Mouse (Mus musculus): Measurements from ENCODE around the gene Gm340.
A peak's percentile ranks its signal among the peaks of the same experiment; 100 is the strongest.

The Gm340 gene

DNA sequence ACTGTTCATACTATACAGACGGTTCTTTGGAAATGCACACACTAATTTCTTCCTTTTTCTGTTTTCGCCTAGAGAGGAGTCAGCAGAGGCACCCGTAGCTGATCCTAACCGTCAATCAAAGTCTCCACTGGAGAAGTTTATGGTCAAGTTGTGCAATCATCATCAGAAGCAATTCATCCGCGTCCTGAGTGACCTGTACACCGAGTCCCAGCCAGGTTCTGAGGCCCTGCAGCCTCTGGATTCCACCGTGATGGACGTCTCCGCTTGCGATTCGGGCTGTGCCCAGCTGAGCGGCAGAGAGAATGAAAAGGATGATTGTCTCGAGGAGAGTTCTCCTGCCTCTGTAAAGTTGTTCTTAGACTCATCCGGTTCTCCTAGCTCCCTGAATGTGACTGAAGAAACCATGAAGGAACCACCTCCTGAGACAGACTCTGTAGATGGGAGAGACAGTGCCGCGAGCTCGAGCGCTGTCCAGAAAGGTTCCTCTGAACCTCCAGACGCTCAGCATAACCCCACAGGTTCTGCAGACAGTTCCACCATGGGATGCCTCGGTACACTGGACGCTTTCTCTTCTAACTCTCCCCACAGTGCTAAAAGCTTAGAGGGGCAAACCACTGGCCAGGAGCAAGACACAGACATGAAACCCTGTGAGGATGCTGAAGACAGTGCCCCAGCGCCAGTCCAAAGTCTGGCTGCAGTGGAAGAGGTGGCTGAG, at the start of gene Gm340:
Gene Gm340, plus strand, starts transcription at position 665 of the 715 bp plus-strand sequence.
- DNase-seq (ENCODE audit: extremely low read depth, insufficient read length, low spot score) = no peak

DNA sequence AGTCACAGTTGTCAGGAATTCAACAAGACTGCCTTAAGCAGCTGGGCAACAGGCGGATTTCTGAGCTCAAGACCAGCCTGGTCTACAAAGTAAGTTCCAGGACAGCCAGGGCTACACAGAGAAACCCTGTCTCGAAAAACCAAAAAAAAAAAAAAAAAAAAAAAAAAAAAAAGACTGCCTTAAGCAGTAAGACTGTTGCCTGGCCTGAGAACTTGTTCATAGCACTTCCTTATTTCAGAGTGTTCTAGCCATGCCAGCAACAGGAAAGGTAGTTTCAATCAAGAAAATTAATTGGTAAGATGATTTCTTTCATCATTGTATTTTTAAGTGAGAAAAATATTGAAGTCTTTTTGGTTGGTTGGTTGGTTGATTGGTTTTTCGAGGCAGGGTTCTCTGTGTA, 48.1 kb upstream of the Gm340 start:
- DNase-seq (ENCODE audit: extremely low read depth, insufficient read length, low spot score) = no peak

DNA sequence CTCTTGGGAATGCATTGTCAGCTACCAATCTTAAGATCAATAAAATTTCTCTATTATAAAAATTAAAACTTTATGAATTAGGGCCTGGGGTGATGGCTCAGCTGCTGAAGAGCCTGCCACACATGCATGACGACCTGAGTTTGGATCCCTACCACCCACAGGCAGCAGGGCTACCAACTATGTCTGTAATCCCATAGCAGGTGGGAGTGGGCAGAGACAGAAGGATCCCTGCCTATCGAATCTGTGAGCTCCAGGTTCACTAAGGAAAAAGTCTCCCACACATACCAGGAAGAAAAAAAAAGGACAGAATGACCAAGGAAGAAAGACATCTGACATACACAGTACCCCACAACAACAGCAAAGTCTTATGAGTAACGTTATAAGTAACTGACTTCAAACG, 25.2 kb upstream of the Gm340 start:
- DNase-seq (ENCODE audit: extremely low read depth, insufficient read length, low spot score) = no peak

DNA sequence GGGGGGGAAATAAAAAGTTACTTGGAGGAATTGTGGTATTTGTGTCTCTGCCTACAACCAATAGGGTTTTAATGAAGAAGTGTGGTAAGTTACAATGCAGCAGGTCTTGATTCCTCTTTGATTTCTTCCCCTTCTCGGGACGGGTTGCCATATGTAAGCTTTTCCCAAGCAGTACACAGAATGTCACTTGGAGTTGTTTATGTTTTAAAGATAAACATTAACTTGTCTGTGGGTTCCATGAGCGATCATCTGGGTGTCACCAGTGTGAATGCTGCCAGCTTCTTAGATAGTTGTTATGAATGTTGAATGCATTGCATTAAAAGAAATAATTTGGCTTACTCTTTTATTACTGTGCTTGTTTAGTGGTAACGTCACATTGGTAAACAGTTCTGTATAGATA, 24.7 kb upstream of the Gm340 start:
- DNase-seq (ENCODE audit: extremely low read depth, insufficient read length, low spot score) = no peak

DNA sequence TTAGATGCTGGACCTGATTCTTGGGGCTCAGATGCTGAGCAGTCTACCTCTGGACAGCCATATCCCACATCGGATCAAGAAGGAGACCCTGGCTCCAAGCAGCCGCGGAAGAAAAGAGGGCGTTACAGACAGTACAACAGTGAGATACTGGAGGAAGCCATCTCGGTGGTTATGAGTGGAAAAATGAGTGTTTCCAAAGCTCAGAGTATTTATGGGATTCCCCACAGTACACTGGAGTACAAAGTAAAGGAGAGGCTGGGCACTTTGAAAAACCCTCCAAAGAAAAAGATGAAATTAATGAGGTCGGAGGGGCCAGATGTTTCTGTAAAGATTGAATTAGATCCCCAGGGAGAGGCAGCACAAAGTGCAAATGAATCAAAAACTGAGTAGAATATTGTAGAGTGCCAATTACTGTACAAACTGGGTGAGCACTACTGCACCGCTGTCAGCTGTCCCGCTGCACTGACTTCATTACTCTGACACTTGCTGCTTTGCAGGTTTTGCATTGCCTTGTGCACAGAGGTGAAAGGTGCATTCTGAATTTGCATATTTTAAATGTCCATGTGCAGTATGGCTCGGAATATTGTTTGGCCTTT, 23.2 kb upstream of the Gm340 start:
- no peak for DNase-seq (ENCODE audit: extremely low read depth, insufficient read length, low spot score)

DNA sequence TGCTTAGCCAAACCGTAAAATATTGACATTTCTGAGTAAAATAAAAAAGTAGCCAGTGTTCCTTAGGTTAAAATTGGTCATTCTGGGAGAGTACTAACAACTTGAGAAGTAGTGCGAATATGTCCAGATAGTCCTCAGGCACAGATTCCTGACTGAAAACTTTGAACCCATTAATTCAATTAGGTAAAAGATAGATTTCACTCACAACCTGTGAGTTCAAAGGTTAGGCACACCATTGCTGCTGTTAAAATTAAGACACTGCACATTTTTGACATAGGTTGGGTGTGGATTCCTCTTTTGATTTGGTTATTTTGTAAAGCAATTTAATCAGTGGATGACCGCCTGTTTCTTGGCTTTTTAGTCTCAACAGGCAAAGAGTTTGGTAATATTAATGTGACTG, 21.3 kb upstream of the Gm340 start:
- no peak for DNase-seq (ENCODE audit: extremely low read depth, insufficient read length, low spot score)

DNA sequence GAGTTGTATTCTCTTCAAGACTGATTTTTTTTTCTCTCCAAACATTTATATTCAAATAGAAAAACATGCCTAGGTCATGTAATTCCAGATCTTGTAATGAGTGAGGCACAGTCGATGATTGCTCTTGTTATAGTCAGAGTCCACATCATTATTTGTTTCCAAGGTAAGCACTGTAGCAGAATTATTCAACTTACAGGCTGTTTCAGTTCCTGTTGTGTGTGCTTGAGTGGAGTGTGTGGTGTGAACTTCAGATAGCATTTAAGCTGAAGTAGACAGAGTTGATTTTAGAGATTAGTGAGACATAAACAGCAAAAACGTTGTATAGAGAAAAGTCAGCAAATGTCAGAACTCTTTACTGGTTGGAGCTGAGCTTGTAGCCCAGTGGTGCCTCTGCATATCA, 13.4 kb upstream of the Gm340 start:
- no peak for DNase-seq (ENCODE audit: extremely low read depth, insufficient read length, low spot score)

DNA sequence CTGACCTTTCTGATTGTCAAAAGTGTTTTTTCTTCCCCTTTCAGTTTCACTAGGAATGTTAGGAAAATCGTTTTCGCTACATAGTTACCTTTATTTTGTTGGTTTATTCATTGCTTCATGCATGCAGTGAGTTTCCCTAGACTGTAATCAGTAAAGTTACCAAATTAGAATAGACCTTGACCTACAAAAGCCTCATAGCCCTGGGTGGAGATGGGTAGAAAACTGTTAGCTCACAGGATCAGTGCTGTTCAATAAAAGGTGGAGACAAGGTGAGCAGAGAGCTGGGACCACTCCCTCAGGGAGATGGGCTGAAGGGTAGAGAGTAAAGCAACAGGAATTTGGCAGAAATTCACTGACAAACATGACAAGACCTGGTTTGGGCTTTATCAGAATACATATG, 8.5 kb upstream of the Gm340 start:
- DNase-seq (ENCODE audit: extremely low read depth, insufficient read length, low spot score) = no peak

DNA sequence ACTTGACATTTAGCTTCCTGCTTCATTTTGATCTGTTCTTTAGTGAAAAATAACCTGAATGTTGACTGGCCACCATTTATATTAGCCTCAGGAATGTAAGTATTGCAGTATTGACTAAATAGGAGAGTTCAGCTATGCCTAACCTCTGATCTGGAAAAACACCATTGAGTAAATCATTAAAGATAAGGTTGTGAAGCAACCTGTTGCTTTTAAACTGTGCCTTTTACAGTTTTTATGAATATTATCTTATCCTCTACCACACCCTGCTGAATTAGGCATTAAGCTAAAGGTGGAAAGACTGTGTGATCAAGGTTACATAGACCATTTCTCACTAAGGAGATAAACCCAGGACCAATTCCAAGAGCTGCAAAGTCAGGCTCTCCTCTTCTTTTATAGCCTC, 4.6 kb upstream of the Gm340 start:
- DNase-seq (ENCODE audit: extremely low read depth, insufficient read length, low spot score) = no peak

DNA sequence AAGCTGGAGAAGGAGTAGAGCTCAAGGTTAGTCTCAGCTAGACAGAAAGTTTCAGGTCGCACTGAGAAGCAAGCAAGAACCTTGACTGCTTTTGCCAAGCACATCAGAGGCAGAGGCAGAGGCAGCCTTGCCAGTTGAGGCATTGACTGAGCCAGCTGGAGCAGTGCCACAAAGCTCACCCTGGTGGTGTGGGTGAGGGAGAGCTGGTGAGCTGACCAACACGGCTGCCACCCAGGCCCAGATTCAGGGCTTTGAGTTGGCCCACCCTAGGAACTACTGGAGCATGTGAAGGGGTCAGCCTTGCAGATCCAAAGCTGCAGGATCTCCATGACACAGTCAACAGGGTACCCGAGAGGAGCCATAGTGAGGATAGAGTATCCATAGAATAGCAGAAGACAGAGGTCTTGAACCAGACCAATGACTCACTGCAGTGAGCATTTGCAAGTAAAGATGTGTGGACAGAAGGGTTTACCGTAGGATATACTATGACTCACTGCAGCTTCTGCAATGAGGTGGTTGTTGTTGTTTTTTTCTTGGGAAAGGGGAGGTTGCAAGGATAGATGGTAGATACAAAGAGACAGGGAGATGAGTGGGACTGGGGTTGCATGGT, 2.8 kb upstream of the Gm340 start:
- DNase-seq (ENCODE audit: extremely low read depth, insufficient read length, low spot score) = peak; percentile 65

DNA sequence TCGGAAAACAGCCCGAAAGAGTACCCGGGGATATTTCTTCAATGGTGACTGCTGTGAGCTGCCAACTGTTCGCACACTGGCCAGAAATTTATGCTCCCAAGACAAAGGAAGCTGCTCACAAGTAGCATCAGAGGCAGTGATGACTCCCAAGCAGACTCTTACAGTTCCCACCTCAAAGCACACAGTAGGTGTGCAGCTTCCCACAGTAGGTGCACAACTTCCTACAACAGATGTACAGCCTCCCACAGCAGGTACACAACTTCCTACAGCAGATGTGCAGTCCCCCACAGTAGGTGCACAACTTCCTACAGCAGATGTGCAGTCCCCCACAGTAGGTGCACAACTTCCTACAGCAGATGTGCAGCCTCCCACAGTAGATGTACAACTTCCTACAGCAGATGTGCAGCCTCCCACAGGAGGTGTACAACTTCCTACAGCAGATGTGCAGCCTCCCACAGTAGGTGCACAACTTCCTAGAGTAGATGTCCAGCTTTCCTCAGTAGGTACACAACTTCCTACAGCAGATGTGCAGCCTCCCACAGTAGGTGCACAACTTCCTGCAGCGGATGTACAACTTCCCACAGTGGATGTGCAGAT, 846 bp downstream of the Gm340 start:
- DNase-seq (ENCODE audit: extremely low read depth, insufficient read length, low spot score) = no peak

DNA sequence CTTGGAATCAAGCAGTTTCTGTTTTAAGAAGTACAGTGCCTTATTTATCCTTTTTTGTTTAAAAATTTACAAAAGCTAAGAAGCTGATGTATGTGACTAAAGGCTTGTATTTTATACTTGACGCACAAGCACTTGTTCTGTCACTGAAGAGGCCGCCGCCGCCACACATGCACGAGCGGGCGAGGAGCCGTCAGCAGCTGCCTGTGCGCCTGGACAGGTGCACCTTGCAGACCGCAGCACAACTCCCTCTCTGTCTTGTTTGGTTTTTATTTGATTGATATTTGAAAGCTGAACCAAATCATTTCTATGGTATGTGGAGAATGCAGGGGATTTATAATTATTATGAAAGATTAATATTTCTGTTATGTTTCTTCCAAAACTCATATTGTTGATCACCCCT, 4.6 kb downstream of the Gm340 start:
- DNase-seq (ENCODE audit: extremely low read depth, insufficient read length, low spot score) = no peak

DNA sequence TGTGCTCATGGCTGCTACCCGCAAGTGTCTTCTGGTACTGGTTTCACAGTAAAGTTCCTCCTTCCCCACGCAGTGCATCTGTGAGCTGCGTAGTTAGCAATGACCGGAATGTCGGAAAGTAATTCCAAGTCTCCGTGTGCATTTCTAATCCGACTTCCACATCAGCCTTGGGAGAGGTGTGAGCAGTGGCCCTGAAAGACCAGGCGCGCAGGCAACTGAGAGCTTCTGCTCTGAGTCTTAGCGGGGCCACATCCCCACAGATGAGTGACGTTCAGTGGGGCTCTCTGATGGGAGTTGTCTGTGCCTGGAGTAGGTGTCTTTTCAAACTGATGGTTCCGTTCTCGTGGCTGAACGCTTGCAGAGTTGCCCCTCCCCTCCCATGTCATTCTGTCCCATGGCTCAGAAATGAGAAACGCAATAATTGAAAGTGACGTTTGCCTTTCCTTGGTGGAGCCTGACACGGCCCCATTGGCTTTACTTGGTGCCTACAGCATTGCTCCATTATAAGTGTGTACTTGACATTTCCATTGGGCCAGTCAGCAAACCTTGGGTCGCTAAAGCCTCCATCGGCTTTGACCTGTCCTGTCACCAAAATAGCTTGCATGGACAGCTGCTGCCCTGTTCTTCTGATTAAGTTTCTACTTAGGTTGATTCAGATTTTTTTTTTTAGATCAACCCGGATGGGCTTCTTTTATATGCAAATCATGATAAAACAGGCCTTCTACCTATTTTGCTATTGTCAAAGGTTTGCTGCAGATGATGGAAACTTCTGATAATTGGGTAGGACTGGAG, 5.5 kb downstream of the Gm340 start:
- DNase-seq (ENCODE audit: extremely low read depth, insufficient read length, low spot score) = no peak

DNA sequence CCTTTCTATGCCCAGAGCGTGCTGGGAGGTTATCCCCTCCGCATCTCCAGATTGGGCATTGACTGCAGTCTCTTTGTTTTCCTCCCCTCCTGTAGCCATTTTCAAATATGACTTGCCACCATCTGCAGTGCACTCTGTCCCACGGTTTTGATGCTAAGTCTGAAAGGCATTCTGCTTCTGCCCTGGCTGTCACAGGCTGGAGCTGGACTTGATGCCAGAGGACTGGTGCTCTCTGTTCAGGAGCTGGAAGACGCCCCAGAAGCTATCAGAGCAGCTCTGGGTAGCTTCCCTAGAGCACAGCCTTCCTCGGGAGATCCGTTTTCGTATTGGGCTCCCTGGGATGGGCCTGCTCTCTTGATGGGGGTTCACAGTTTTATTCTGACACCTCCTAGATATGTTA, 6.9 kb downstream of the Gm340 start:
- DNase-seq (ENCODE audit: extremely low read depth, insufficient read length, low spot score) = no peak

DNA sequence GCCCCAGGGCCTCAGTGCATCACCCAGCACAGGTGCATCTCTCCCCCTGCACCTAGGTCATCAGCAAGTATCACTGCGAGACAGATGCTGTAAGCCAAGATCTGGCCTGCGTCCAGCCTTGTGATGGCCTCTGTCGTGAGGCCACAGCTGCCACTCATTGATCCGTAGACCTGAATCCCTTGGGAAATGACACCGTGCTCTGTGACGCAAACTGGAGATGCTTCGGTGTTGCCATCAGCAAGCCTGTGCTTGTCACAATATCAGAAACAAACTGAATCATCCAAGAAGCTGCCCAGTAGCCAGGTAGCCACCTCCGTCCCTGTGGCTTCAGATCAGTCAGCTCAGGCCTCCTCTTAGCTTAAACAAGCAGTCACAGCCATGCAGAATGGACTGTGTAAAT, 7.5 kb downstream of the Gm340 start:
- DNase-seq (ENCODE audit: extremely low read depth, insufficient read length, low spot score) = no peak

DNA sequence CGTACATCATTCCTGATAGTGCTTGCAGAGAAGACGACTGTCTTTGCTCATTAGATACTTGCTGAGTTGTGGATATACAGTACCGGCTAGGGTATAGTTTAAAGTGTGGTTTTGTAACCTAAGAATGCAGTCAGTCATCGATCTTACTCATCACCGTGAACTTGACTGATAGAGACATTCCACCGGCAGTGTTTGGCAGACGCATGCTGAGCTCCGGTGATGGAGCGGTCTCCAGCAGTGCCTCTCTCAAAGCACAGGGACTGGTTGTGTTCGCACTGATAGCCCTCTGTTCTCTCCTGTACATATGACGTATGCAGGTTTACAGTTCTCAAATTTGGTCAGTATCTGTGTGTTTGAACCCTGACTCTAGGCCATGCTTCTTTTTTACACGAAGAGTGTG, 9.6 kb downstream of the Gm340 start:
- no peak for DNase-seq (ENCODE audit: extremely low read depth, insufficient read length, low spot score)

DNA sequence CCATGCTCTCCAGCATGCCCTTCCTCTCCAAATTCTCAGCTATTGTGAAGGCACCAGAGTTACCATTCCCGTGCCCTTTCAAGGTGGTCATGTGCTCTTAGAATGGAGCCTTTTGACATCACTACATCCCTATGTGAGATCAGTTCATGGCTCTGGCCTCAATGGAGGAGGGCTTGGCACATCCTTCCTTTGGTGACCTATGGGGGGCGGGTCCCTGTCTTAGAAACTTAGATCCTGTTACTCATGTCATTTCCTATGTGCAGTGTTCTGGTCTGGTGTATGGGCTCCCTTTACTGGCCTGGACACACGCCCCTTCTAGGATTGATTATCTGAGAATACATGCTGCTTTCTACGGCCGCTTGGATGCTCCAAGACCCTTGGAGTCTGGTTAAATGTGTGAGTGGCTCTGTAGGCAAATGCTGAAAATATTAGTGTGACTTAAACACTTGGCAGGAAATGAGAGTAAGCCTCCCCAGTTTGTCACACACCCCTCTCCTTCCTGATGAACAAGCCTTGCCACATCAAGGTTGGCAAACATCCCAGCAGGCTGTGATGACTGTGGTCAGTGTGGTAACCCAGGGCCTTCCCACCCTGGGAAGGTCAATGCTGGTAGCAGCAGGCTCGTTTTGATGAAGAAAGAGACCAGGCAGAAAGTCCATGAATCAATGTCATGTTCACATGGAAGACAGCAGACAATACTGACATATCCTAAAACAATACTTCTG, 15.2 kb downstream of the Gm340 start:
- DNase-seq (ENCODE audit: extremely low read depth, insufficient read length, low spot score) = peak; percentile 74

DNA sequence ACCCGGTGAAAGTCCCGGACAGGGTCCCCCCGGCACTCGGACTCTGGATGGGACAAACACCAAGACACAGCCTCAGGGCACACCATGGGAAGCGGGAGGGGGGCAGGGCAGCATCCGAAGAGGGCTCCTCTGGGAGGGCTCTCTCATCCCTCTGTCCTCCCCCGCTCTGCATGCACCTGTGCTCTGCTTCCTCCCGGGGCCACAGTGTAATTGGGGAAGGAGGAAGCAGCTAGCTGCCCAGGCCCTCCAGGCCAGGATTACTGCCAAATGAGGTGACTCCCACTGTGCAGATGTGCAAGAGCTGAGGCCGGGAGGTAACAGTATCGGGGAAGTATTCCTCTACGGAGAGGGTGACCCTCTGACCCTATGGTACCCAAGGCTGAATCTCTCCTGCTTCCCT, 18.5 kb downstream of the Gm340 start:
- DNase-seq (ENCODE audit: extremely low read depth, insufficient read length, low spot score) = no peak

DNA sequence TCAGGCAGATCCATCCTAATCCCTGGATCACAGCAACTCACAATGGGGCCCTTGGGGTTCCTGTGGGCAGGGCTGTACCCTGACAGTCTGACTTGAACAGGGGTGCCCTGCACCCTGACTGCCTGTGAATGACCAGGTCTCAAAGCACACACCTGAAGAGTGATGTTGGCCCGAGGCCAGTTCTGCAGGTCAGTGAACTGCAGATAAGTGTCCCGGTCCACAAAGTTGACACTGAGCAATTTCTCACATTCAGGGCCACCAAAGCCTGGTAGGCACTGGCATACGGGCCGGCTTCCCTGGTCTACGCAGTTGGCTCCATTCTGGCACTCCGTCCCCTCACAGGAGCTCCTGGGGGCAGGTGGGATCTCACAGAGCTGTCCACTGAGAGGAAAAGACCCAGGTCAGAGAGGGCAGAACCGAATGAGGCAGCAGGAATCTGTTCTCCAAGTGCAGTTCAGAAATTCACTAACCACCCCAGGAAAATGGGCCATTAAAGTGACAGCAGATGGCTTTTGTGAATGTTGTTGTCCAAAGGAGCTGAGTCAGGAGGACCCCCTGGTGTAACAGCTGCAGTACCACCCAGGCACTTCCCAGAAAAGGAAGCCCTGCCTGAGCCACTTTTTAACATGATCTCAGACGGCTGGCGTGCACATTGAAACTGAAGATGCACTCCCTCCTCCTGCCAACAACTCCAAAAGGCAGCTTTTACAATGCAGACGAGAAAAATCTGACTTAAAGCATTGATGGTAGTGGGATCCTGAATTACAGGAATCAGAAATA, 24.2 kb downstream of the Gm340 start:
- no peak for DNase-seq (ENCODE audit: extremely low read depth, insufficient read length, low spot score)

DNA sequence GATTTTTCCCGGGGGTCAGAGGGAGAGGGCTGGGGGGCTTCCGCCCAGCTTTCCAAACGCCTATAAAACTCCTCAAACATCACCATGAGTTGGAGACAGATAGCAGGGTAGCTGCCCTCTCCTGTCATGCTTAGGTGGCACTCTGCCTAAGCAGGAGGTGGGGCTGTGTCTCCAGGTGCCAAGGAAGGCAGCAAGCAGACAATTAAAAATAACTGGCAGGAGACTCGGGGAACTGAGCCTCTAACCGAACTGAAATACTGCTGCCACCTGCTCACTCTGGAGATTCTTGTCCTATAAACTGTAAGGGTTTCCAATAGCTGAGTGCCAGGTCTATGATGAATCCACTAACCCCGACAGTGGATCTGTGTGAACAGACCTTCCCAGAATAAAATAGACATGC, 29.5 kb downstream of the Gm340 start:
- DNase-seq (ENCODE audit: extremely low read depth, insufficient read length, low spot score) = no peak
